Mouse (Mus musculus): ENCODE results near the gene Iqca.

The Iqca gene

DNA sequence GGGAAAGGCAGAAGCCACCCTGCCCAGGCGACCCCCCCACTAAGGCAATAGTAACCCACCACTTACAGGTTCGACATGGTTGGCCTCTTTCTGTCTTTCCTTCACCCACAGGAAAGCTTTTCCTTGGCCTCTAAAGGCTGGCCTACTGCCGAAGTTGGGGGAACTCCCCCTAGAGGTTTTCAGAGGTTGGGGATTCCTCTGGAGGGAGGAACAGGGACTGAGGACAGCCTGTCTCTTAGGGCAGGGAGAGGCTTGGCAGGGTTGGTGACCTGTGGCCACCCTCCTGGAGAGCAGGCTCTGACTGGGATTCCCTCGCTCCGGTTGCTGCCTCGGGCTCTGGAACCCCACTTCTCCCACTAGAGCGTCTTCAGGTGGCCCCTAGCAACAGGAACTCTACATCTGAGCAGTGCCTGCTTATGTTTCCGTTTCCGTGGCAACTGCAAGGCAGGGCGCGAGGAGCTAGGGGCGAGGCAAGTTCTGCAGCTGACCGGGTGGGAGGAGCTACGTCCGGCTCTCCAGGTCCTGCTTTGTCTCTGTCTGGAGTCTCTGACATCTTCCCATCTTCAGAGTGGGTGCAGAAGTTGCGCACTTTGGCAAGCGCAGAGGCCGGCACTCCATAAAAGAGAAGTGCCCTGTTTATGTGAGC lies at the start of gene Iqca:
Iqca (minus strand) TSS at position 303 of the 646 bp plus-strand sequence.
- peak in 1 of 2 experiments; percentile 52 for DNase-seq (ENCODE audit: low spot score in 2 of 2)

DNA sequence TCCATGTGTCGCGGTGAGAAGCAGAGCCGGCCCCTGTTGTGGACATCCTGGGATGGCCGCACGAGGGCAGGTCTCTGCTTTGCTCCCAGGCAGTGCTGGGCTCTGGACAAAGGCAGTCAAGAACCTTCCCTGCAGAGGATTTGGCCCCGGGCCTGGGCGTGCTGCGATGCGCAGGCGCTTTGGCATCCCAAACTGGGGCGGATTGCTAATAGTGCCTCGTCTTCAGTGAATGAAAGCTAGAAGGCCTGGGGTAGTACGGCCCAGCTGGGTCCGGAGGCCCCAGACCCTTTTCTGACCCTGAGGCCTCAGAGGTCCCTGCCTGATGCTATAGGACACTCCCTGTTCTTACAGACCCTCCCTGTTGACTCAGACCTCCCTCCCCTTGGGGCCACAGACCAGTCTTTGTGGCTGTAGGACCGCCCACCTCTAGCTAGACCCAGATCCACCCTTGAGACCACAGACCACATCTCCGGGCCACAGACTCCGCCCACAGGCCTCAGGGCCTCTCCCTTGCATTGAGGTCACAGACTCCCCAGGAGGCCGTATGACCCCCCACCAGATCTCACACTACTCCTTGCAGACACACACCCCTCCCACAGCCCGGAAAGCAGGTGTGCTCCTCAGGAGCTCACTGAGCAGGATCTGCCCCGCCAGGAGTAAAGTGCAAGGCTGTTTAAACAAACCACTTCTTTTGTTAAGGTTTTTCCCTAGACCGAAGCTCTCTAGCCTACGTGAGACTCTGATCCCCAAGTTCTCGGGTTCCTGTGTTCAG lies 49.2 kb upstream of the Iqca start:
- peak; percentile 54 to 87 for DNase-seq (ENCODE audit: low spot score in 2 of 2)

DNA sequence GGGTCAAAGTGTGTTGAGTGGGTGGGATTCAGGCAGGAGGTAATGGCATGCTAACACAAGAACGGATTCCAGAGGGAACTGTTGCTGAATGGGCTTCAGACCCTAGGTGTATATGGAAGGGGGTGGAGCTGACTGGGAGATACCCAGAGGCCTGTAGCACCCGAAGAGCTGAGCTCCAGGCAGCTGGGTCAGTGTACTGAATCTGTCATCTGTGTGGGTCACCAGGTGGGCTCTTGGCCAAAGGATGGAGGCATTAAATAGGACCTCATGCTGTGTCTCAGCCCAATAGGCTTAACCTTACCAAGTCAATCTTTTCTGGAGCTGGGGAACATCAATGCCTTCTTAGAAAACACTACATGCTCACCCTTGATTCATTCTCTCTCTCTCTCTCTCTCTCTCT lies 48.5 kb upstream of the Iqca start:
- DNase-seq (ENCODE audit: low spot score in 2 of 2) = no peak

DNA sequence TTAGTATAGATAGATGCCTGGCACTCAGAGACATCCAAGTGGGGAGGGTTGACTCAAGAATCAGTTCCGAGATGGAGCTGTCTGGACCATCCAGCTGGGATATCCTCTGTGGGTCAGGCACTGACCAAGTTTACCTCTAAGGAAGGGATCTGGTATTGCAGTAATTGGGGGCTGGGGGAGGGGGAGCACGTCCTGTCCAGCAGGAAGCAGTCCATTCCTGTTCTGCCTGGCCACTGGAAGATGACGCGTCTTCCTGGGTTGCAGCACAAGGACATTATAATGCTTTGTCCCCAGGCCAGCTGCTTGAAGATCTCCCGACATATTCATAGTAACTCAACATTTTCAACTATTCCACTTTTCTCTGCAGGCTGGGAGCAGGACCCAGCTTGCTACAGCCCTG lies 48.0 kb upstream of the Iqca start:
- no peak for DNase-seq (ENCODE audit: low spot score in 2 of 2)

DNA sequence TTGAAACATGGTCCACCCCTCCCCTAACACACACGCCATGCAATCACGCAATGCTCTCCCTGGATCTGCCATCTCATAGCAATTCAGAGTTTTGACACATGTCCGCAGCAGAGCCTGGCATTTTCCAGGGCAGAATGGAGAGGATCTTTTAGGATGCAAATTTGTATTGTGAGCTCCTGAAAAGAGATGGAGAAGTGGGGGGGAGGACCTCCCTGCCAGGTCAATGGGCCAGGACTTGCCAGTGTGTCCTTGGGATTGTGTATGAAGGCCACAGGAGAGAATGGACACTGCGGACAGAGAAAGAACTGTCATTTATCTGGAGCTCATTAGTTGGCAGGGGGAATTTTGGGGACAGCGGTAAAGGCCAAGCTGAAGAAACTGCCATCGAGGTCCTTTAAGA lies 35.8 kb upstream of the Iqca start:
- no peak for DNase-seq (ENCODE audit: low spot score in 2 of 2)

DNA sequence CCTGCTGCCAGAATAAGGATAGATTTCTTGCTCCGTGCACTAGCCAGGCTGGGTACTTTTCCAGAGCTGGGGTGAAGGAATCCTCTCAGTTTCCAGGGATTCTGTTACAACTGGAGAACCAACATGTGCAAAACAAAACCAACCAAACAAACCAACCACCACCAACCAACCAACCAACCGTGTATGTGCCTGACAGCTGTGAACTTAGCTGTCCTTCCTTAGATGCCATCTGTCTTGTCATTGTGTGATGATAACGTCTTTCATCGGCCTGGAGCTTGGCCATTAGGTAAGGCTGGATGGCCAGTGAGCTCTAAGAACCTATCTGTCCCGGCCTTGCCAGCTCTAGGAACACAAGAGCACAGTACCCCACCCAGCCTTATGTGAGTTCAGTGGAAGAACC lies 33.7 kb upstream of the Iqca start:
- DNase-seq (ENCODE audit: low spot score in 2 of 2) = no peak

DNA sequence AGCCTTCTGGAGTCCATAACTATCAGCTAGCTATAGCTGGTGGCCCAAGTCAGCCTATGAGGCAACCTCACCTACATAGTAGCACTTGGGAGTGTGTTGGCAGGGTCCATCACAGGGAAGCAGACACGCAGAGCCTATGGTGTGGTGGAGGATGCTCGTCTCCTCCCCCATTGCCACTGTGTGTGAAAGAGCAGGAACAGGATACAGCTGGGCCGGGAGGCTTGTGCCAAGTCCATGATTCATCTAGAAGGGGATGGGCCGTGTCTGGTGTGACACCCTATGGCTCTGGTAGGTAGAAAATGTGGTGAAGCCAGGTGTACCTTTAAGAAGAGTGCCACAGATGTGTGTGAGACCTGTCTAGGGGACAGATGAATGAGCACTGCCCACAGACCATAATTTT lies 33.0 kb upstream of the Iqca start:
- no peak for DNase-seq (ENCODE audit: low spot score in 2 of 2)

DNA sequence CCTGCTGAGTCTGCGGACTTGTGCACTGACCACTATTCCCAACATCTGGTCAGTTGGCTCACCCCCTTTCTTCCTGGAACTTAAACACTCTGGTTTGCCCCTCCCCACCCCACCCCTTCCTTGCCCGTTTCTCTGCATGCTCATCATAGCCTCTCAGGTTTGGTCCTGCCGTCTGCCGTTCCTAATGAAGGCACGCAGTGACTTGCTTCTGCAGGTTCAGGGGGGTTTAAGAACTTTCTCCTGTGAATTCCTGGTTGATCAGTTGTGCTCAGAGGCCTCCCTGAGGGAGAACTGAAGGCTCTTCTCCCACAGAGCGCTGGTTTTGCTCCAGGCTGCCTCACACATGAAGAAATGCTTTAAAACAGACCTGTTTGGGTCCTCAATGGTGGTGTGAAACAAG lies 30.4 kb upstream of the Iqca start:
- DNase-seq (ENCODE audit: low spot score in 2 of 2) = no peak

DNA sequence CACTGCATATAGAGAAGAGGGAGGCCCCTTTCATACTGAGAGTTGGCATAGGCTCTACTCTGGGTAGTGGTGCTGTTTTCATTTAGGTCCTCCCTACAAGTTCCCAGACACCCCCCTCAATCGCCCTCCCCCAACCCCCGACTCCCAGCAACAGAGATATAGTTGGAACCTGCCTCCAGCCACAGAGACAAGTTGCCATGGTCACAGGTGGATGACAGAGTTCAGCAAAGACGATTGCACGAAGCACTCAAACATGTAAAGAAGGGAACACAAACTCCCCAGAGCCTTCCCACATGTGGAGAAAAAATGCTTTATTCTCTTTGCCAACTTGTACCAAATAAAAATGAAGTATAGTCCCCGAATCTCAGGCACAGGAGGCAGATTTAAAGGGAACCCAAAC lies 29.3 kb upstream of the Iqca start:
- DNase-seq (ENCODE audit: low spot score in 2 of 2) = no peak

DNA sequence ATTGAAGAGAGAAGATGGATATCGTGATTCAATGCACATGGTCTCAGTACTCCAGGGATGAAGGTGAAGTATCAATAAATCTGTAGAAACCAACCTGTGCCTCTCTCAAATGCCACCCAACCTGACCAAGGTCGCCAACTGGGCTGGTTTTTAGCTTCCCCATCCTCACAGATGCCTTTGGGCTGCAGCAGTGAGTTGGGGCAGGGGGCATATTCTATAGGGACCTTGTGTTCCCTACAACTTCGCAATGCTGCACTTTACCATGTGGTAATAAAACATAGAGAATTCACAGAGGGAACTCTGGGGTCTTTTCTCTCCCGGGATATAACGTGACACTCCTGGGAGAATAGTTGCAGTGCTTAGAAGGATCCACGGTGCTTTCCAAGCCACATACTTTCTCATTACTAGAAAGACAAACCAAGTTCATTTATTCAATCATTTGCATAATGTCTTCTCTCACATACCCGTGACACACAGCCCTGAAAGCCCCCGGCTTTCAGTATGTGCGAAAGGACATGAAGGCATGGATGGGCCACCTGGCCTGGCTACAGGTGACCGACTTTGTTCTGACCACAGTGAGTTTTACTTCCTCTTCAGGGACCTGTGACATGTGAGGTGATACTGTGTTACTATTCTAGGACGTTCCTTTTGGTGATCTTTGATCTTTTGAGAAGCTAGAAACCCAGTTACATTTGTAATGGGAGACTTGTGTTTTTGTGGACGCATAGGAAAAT lies 27.9 kb upstream of the Iqca start:
- no peak for DNase-seq (ENCODE audit: low spot score in 2 of 2)

DNA sequence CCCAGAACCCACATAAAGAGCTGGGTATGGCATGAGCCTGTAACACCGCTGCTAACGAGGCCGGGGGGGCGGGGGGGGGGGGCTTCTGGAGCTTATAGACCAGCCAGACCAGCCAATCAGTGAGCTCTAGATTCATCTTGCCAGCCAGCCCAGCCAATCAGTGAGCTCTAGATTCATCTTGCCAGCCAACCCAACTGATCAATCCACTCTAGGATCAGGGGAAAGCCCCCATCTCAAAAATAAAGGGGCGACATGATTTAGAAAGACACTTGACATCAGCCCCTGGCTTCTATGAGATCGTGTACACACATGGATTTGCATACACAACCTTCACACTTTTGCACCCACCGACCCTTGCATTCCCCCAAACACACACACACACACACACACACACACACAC lies 27.3 kb upstream of the Iqca start:
- DNase-seq (ENCODE audit: low spot score in 2 of 2) = no peak

DNA sequence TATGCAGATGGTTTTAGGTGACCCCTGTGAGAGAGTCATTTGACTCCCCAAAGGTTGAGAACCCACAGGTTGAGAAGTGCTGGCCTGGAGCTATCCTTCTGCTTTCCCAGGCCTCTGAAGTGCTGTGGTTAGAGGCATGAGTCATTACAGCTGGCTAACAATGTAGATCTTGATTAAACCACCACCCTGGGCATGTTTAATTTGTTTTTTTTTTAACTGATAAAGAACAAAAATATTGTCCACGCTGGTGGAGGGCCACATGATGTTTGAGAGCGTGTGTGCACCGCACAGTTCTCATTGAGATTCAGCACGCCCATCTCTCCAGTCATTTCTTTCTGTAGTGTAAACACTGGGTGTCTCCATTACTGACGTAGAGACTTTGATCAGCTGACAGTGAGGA lies 24.8 kb upstream of the Iqca start:
- no peak for DNase-seq (ENCODE audit: low spot score in 2 of 2)

DNA sequence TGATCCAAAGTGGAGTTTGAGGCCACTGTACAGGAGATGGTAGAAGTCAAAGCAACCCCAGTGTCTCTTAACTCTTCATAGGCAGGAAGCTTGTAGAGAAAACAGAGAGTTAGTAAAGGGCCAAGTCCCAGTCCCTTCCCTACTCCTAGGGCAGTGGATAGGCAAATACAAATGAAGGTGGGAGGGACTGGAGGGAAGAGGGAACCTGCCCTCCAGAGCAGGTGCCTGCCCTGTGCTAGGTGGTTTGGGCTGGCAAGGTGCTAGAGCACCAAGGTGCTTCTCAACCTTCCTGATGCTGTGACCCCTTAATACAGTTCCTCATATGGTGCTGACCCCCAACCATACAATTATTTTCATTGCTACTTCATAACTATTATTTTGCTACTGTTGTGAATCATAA lies 24.4 kb upstream of the Iqca start:
- DNase-seq (ENCODE audit: low spot score in 2 of 2) = no peak

DNA sequence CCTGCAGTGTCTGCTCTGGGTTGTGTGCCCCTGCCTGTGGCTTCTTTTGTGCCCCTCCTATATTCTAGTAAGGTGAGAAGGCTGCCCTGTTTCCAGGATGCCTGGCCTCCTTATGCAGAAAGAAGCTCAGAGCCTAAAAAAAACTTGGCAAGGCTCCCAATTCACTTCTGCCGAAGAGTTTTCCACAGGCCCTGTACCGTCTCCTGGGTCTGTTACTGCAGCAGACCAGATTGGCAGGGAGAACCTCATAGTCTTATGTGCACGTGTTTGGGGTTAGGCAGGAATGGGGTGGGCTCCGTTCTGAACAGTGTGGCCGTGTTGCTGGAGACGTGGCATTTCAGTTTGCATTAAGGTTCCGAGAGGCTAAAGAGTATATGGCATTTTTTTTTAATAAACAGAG lies 23.0 kb upstream of the Iqca start:
- no peak for DNase-seq (ENCODE audit: low spot score in 2 of 2)

DNA sequence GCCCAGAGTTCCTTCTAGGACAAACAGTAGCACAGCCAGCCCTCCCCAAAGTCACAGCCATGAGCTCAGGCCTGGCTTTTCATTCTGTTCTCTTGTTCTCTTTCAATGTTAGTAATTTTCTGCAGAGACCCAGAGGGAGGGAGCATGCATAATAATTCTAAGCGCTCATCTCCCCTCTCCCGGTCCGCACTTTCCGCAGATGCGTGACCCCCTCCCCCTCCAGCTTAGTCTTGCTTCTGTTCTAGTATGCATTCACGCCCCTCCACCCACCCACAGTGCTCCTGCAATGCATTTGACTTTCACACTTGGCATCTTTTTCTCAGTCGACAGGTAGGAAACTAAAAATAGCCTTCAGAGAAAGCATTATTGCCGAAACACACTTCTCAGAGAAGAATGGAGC lies 21.1 kb upstream of the Iqca start:
- DNase-seq (ENCODE audit: low spot score in 2 of 2) = no peak

DNA sequence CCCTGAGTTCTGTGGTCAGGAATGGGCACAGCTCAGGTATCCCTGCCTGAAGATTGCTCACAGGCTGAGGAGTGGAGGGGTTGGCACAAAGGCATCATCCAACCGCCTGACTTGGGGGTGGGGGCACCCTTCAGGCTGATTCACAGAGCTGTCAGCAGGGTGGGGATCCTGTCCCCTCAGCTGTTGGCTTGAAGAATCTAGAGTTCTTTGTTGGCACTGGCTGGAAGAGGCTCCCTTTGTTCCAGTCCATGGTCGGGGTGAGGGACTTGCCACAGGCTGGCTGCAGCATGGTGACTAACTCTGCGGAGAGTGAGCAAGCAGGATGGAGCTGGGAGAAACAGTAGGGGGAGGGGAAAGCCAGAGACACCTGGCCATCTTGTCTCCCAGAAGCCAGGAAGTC lies 11.1 kb upstream of the Iqca start:
- no peak for DNase-seq (ENCODE audit: low spot score in 2 of 2)

DNA sequence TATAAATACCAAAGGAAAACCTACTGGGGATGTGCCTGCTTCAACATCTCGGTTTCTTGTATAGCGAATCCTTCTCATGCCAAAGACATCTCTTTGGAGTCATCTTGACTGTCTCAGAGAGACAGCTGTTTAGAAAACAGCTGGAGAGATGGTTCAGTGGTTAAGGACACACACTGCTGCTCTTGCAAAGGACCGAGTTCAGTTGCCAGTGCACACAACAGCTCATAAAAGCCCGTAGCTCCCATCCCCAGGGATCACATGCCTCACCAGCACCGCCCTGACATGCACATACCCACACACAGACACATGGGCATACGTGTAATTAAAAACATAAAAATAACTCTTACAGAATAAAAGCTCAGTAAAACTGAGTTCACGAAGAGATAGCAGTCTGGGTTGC lies 10.0 kb upstream of the Iqca start:
- DNase-seq (ENCODE audit: low spot score in 2 of 2) = no peak

DNA sequence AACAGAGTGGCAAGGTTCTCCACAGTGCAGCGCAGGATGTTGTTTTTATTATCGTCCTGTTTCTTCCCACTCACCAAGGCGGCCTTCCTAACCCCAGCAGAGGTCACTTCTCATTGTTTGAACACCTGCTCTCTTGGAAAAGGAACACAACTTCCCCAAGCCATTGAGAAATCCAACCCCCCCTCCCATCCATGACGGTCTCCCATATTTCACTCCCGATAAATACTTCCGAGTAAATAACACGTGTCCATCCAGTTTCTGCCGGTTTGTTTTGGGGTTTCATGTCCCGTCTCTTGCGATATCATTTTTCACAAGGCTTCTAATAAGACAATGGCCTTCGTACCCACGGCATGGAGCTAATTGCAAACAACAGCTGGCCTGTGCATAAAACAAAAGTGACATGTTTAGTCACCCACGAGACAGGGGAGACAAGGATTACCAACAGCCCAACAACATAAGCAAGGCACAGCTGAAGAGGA lies 9.2 kb upstream of the Iqca start:
- DNase-seq (ENCODE audit: low spot score in 2 of 2) = no peak

DNA sequence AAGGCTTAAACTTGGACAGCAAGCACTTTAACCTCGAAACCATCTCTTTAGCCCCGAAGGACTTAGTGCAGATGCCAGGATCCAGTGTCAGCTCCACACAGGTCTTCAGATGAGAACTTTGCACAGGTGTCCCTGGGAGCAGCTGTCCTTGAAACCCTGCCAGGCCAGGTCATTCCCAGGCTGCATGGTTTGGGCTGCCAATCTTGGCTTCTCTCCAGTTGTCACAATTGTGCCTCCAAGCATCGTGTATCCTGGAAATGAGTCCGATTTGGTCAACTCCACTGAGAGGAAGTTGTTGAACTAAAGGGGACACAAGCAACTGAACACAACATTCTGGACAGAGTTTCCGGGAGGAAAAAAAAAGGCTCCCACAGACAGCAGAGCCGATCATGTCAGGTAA lies 8.4 kb upstream of the Iqca start:
- DNase-seq (ENCODE audit: low spot score in 2 of 2) = no peak

DNA sequence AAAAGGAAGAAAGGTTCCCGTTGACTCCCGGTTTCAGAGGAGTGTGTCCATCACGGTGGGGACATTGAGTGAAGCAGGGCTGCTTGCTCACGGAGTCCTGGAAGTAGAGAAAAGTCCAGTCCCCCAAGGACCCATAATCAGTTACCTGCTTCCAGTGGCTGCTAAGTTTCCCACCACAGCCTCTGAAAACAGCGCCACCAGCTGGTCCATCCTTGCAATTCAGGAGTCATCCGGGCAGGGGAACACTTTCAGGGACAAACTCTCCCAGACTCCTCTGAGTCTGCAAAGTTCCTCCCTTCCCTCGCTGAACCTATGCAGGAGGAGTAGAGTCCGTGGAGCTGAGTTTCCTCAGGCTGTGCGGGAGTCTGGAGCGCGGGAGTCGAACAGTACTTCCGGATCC lies 6.7 kb upstream of the Iqca start:
- DNase-seq (ENCODE audit: low spot score in 2 of 2) = peak in 1 of 2 experiments; percentile 16

DNA sequence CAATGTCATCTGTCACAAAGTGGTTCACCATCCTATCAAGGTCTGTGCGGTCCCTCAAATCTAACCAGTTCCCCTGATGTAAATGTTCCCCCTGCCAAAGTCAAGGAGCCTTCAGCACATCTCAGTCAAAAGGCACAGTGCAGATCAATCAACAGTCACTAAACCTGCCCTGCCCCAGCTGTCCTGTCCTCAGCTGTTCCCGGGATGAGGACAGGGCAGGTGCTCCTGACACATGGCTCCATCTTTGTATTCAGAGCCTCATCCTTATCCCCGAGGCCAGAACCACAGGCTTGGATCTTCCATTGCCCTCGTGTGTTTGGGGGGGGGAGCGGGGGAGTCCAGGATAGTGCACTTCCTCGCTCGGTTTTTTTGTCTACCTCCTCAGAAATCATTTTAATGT lies 3.4 kb upstream of the Iqca start:
- DNase-seq (ENCODE audit: low spot score in 2 of 2) = no peak

DNA sequence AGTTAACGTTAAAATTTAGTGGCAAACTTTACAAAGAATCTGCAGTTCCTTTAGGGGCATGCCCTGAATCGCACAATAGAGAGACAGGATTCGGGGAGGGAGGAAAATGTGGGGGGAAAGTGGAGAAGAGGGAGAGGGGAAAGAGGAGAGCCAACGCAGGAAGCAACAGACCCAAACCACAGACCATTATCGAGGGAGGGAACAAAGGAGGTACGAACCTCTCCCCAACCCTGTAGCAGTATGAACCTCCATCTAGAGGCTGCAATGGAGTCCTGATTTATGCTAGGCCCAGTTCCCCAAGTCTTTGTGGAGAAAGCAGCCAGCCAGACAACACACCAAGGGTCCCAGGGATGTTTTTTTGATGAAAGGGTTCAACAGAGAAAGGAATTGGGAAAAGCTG lies 586 bp upstream of the Iqca start:
- DNase-seq (ENCODE audit: low spot score in 2 of 2) = no peak

DNA sequence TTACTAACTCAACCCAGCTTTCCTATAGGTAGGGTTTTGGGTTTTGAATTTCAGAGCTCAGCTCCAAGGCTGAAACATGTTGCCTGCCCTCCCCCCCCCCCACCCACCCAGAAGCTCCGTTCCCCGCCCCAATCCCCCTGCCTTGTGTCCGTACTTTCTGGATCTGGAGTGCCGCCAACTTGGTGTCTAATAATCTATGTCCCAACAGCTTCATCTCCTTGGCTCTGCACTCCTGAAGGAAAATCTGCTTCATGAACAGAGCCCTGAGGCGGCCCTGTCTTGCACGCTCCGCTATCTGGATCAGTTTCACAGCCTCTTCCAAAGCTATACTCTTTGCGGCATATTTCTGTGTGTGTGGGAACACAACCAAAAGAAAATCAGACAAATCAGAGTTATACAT lies 13.5 kb downstream of the Iqca start:
- no peak for DNase-seq (ENCODE audit: low spot score in 2 of 2)

Measured in cerebellum, postnatal 4 days (tissue).